Mouse (Mus musculus) limb, embryonic 12.5 days (tissue): ENCODE measurements around the gene Camta1. TPM values are rescaled to one million over a fixed set of nuclear protein-coding genes. Genes with fewer than 3 reads are reported as not detected.
A peak's percentile ranks its signal among the peaks of the same experiment; 100 is the strongest.

Experiments
- ATAC-seq: fragments of 200-750 bp; cut with Nextera tagmentation; 2 replicates; pipeline ENCODE4 v1.8.0; 2017; ENCODE audit warnings: low read depth, moderate TSS enrichment; ENCODE audit not compliant: insufficient number of reproducible peaks, insufficient read depth, low FRiP score, low TSS enrichment
- H3K27ac ChIP-seq: fragments of 300-500 bp; sonication (generic); 2 replicates; pipeline ENCODE4 v1.5.1; 2016; ENCODE audit warnings: mild to moderate bottlenecking, moderate library complexity
- H3K27me3 ChIP-seq: fragments of 300-500 bp; sonication (generic); 2 replicates; pipeline ENCODE4 v1.6.1; 2016; ENCODE audit warnings: mild to moderate bottlenecking, moderate library complexity
- H3K36me3 ChIP-seq: fragments of 300-500 bp; sonication (generic); 2 replicates; pipeline ENCODE4 v1.6.1; 2016; ENCODE audit warnings: mild to moderate bottlenecking, moderate library complexity
- H3K4me1 ChIP-seq: fragments of 300-500 bp; sonication (generic); replicated peaks from 2 replicates; pipeline ENCODE4 v1.6.1; 2016
- H3K4me2 ChIP-seq: fragments of 300-500 bp; sonication (generic); 2 replicates; pipeline ENCODE4 v1.6.1; 2016; ENCODE audit warnings: mild to moderate bottlenecking, moderate library complexity
- H3K4me3 ChIP-seq: fragments of 300-500 bp; sonication (generic); replicated peaks from 2 replicates; pipeline ENCODE4 v1.5.1; 2016; ENCODE audit warnings: mild to moderate bottlenecking
- H3K9ac ChIP-seq: fragments of 300-500 bp; sonication (generic); replicated peaks from 2 replicates; pipeline ENCODE4 v1.6.1; 2016; ENCODE audit warnings: mild to moderate bottlenecking, moderate library complexity
- H3K9me3 ChIP-seq: fragments of 300-500 bp; sonication (generic); 2 replicates; pipeline ENCODE4 v1.6.1; 2016; ENCODE audit warnings: mild to moderate bottlenecking, moderate library complexity
- whole genome bisulfite sequencing: fragments of 180-500 bp; shearing (Covaris S2); methylation state at CpG from one replicate; pipeline ENCODE4 v1.1.7; 2016; 5-methylcytosine and 5-hydroxymethylcytosine counted together
- polyA plus RNA-seq: library from polyadenylated mRNA; unstranded; fragments of >200 nt; fragmentation: Nextera tagmentation; extraction: Ambion mirVana; gene quantifications from 2 replicates; pipeline ENCODE4 v1.2.1, GENCODE M21; 2016

Camta1 gene
- polyA plus RNA-seq, 1 experiment from 2014 or later, result 106 TPM

- H3K4me3 ChIP-seq, result no peak overlapping the region
- no peaks in the 10 kb centered on the region for H3K36me3 ChIP-seq
- no peaks in the 10 kb centered on the region for H3K27me3 ChIP-seq
- H3K4me2 ChIP-seq, result no peak overlapping the region
- H3K9ac ChIP-seq, result no peak overlapping the region
- H3K9me3 ChIP-seq, result no peaks in the 10 kb centered on the region
- H3K27ac ChIP-seq, result no peak overlapping the region
- ATAC-seq, result no peak
- WGBS, result 62% methylated on average over 6 of the region's 6 CpGs
- H3K4me1 ChIP-seq, result no peaks in the 10 kb centered on the region
Observed at GRCm38 (mm10) chr4:151288893-151289585, 572.6 kb downstream of the Camta1 start.

- Histone ChIP-seq H3K9ac (no peak overlapping the region), H3K27me3 (0 out of 2 replicates have a peak, but pooled peaks cover 3% of the 10 kb centered on the region), H3K4me3 (no peak overlapping the region), H3K4me1 (no peaks in the 10 kb centered on the region), H3K4me2 (no peak overlapping the region), H3K27ac (no peak overlapping the region), H3K9me3 (no peaks in the 10 kb centered on the region), H3K36me3 (no peaks in the 10 kb centered on the region)
- WGBS, result 75% methylated on average over 12 of the region's 12 CpGs
- no peak for ATAC-seq
Observed at GRCm38 (mm10) chr4:151285905-151286445, 575.7 kb downstream of the Camta1 start.

GRCm38 (mm10) chr4:151285432-151285831, 576.2 kb downstream of the Camta1 start:
- H3K9ac ChIP-seq, result no peak overlapping the region
- H3K4me1 ChIP-seq, result no peaks in the 10 kb centered on the region
- H3K27me3 ChIP-seq, result 0 out of 2 replicates have a peak, but pooled peaks cover 3% of the 10 kb centered on the region
- no peaks in the 10 kb centered on the region for H3K36me3 ChIP-seq
- no peaks in the 10 kb centered on the region for H3K9me3 ChIP-seq
- H3K4me3 ChIP-seq, result no peak overlapping the region
- H3K4me2 ChIP-seq, result no peak overlapping the region
- no peak for ATAC-seq
- no peak overlapping the region for H3K27ac ChIP-seq
- 72% methylated on average over 3 of the region's 3 CpGs for WGBS

GRCm38 (mm10) chr4:151283092-151283741, 578.5 kb downstream of the Camta1 start:
- Histone ChIP-seq H3K9me3 (no peaks in the 10 kb centered on the region), H3K27ac (no peak overlapping the region), H3K36me3 (no peaks in the 10 kb centered on the region), H3K27me3 (0 out of 2 replicates have a peak, but pooled peaks cover 3% of the 10 kb centered on the region), H3K4me1 (no peaks in the 10 kb centered on the region), H3K9ac (no peak overlapping the region), H3K4me2 (no peak overlapping the region), H3K4me3 (no peak overlapping the region)
- 34% methylated on average over 16 of the region's 16 CpGs for WGBS
- ATAC-seq, result no peak

GRCm38 (mm10) chr4:151282103-151282502, 579.6 kb downstream of the Camta1 start:
- H3K9me3 ChIP-seq, result no peaks in the 10 kb centered on the region
- no peak overlapping the region for H3K9ac ChIP-seq
- WGBS, result 84% methylated on average over 14 of the region's 14 CpGs
- 0 out of 2 replicates have a peak, but pooled peaks cover 3% of the 10 kb centered on the region for H3K27me3 ChIP-seq
- no peaks in the 10 kb centered on the region for H3K36me3 ChIP-seq
- ATAC-seq, result no peak
- no peak overlapping the region for H3K4me3 ChIP-seq
- no peak overlapping the region for H3K4me2 ChIP-seq
- no peak overlapping the region for H3K27ac ChIP-seq
- H3K4me1 ChIP-seq, result no peaks in the 10 kb centered on the region

GRCm38 (mm10) chr4:151275292-151275691, 586.4 kb downstream of the Camta1 start:
- H3K36me3 ChIP-seq, result no peaks in the 10 kb centered on the region
- H3K9me3 ChIP-seq, result no peaks in the 10 kb centered on the region
- no peak overlapping the region for H3K27ac ChIP-seq
- no peaks in the 10 kb centered on the region for H3K4me1 ChIP-seq
- no peaks in the 10 kb centered on the region; the same call in 1 of the 2 replicates for H3K27me3 ChIP-seq
- ATAC-seq, result no peak
- H3K9ac ChIP-seq, result no peak overlapping the region
- 73% methylated on average over 13 of the region's 13 CpGs for WGBS
- H3K4me2 ChIP-seq, result no peak overlapping the region
- H3K4me3 ChIP-seq, result no peak overlapping the region

- H3K27ac ChIP-seq, result no peak overlapping the region
Observed at GRCm38 (mm10) chr4:151263786-151264414, 597.8 kb downstream of the Camta1 start.

GRCm38 (mm10) chr4:151263052-151263451, 598.6 kb downstream of the Camta1 start:
- Histone ChIP-seq H3K27me3 (peaks cover 16% of the 10 kb centered on the region), H3K4me3 (no peak overlapping the region), H3K9me3 (no peaks in the 10 kb centered on the region), H3K4me2 (0 out of 2 replicates have a peak overlapping the region, but pooled peaks have one; percentile 7), H3K36me3 (no peaks in the 10 kb centered on the region), H3K9ac (no peak overlapping the region), H3K4me1 (peaks cover 50% of the 10 kb centered on the region), H3K27ac (peak overlapping the region; percentile 20; the same call in 1 of the 2 replicates)
- ATAC-seq, result no peak
- WGBS, result 25% methylated on average over 7 of the region's 7 CpGs

More at GRCm38 (mm10) chr4:151263786-151264414, 597.8 kb downstream of the Camta1 start:
- WGBS, result 42% methylated on average over 14 of the region's 14 CpGs
- Histone ChIP-seq H3K4me1 (peaks cover 50% of the 10 kb centered on the region), H3K4me3 (no peak overlapping the region), H3K9ac (no peak overlapping the region), H3K27me3 (peaks cover 16% of the 10 kb centered on the region), H3K4me2 (peak overlapping the region; percentile 6; the same call in 1 of the 2 replicates), H3K36me3 (no peaks in the 10 kb centered on the region), H3K9me3 (no peaks in the 10 kb centered on the region)
- no peak for ATAC-seq

- H3K4me2 ChIP-seq, result no peak overlapping the region
Observed at GRCm38 (mm10) chr4:151256622-151257021, 605.1 kb downstream of the Camta1 start.

GRCm38 (mm10) chr4:151250824-151251223, 610.9 kb downstream of the Camta1 start:
- Histone ChIP-seq H3K27ac (no peak overlapping the region), H3K27me3 (no peaks in the 10 kb centered on the region), H3K9ac (no peak overlapping the region), H3K4me2 (no peak overlapping the region), H3K9me3 (no peaks in the 10 kb centered on the region), H3K4me1 (no peaks in the 10 kb centered on the region), H3K36me3 (no peaks in the 10 kb centered on the region), H3K4me3 (no peak overlapping the region)
- ATAC-seq, result no peak
- 89% methylated on average over 6 of the region's 6 CpGs for WGBS

More at GRCm38 (mm10) chr4:151256622-151257021, 605.1 kb downstream of the Camta1 start:
- no peak overlapping the region for H3K9ac ChIP-seq
- no peaks in the 10 kb centered on the region for H3K36me3 ChIP-seq
- peaks cover 21% of the 10 kb centered on the region for H3K4me1 ChIP-seq
- WGBS, result 65% methylated on average over 4 of the region's 4 CpGs
- no peak overlapping the region for H3K4me3 ChIP-seq
- H3K27ac ChIP-seq, result no peak overlapping the region
- no peaks in the 10 kb centered on the region for H3K9me3 ChIP-seq
- ATAC-seq, result no peak
- H3K27me3 ChIP-seq, result peaks cover 15% of the 10 kb centered on the region
